Mouse (Mus musculus) hindbrain, embryonic 10.5 days (tissue): Measurements from ENCODE around the gene Irf3. TPM values are rescaled to one million over a fixed set of nuclear protein-coding genes. Genes with fewer than 3 reads are reported as not detected.
A peak's percentile ranks its signal among the peaks of the same experiment; 100 is the strongest.

Experiments used
- DNase-seq: peaks from one replicate; pipeline ENCODE4 v3.0.0-alpha.2; 2017; ENCODE audit warnings: low spot score
- H3K27ac ChIP-seq: fragments of 300-500 bp; sonication (generic); 2 replicates; pipeline ENCODE4 v1.5.1; 2016; ENCODE audit warnings: mild to moderate bottlenecking, moderate library complexity
- H3K27me3 ChIP-seq: fragments of 300-500 bp; sonication (generic); 2 replicates; pipeline ENCODE4 v1.6.1; 2016; ENCODE audit warnings: mild to moderate bottlenecking; ENCODE audit not compliant: poor library complexity, insufficient read depth, severe bottlenecking
- H3K36me3 ChIP-seq: fragments of 300-500 bp; sonication (generic); 2 replicates; pipeline ENCODE4 v1.6.1; 2016; ENCODE audit warnings: mild to moderate bottlenecking, moderate library complexity
- H3K4me1 ChIP-seq: fragments of 300-500 bp; sonication (generic); replicated peaks from 2 replicates; pipeline ENCODE4 v1.6.1; 2016; ENCODE audit warnings: mild to moderate bottlenecking
- H3K4me3 ChIP-seq: fragments of 300-500 bp; sonication (generic); 2 replicates; pipeline ENCODE4 v1.5.1; 2016; ENCODE audit warnings: mild to moderate bottlenecking, moderate library complexity
- H3K9me3 ChIP-seq: fragments of 300-500 bp; sonication (generic); 2 replicates; pipeline ENCODE4 v1.6.1; 2016; ENCODE audit warnings: mild to moderate bottlenecking, moderate library complexity
- WGBS: fragments of 180-500 bp; shearing (Covaris S2); methylation state at CpG from one replicate; pipeline ENCODE4 v1.1.7; 2016; 5-methylcytosine and 5-hydroxymethylcytosine counted together
- polyA plus RNA-seq: library from polyadenylated mRNA; unstranded; fragments of >200 nt; fragmentation: Nextera tagmentation; extraction: Ambion mirVana; gene quantifications from 2 replicates; pipeline ENCODE4 v1.2.1, GENCODE M21; 2016

Irf3 gene
- polyA plus RNA-seq, 1 experiment from 2014 or later: 78.1 TPM

DNA sequence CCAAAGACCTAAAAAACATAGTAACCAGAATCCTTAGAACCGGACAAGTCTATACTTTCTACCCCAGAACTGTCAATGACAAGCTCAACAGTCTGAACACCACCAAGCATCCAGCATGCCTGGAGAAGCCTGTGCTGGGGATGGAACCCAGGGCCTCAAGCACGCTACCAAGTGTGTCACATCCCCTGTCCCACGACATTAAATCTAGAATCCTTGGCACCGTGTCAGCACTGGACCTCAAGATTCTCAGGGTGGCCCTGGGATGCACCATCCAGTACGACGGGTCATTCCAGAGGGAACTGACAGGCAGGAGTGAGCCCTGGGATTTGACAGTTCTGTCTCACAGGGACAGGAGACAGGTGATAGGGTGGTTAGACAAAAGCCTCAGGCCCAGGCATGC is 32.5 kb downstream of the Irf3 start:
- 92% methylated on average over 6 of the region's 6 CpGs for WGBS
- H3K4me1 ChIP-seq: peaks cover 9% of the 10 kb centered on the region
- H3K27me3 ChIP-seq: no peaks in the 10 kb centered on the region
- H3K4me3 ChIP-seq: no peak overlapping the region
- peaks cover 89% of the 10 kb centered on the region for H3K36me3 ChIP-seq
- no peak for DNase-seq
- no peaks in the 10 kb centered on the region for H3K9me3 ChIP-seq
- no peak overlapping the region for H3K27ac ChIP-seq

DNA sequence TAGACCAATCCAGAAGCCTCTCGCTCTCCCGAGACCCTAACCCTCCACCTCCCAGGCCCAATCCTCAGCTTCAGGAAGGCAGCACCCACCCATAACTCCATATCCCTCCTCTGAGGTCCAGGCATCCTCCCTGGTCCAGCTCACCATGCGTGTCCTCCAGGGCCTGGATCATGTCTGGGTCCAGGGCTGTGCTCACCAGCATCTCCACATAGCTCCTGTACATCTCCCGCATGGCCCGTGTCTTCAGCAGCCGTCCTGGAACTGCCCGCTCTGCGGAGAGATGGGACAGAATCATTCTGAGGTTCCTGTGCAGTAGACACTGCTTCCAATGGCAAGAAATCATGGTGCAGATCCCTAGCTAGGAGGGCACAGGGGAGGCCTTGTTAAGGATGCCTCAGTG is 33.4 kb downstream of the Irf3 start:
- no peak overlapping the region for H3K4me3 ChIP-seq
- WGBS: 96% methylated on average over 8 of the region's 8 CpGs
- no peaks in the 10 kb centered on the region for H3K9me3 ChIP-seq
- no peak for DNase-seq
- no peaks in the 10 kb centered on the region for H3K27me3 ChIP-seq
- peaks cover 97% of the 10 kb centered on the region for H3K36me3 ChIP-seq
- H3K27ac ChIP-seq: no peak overlapping the region
- H3K4me1 ChIP-seq: peaks cover 9% of the 10 kb centered on the region

DNA sequence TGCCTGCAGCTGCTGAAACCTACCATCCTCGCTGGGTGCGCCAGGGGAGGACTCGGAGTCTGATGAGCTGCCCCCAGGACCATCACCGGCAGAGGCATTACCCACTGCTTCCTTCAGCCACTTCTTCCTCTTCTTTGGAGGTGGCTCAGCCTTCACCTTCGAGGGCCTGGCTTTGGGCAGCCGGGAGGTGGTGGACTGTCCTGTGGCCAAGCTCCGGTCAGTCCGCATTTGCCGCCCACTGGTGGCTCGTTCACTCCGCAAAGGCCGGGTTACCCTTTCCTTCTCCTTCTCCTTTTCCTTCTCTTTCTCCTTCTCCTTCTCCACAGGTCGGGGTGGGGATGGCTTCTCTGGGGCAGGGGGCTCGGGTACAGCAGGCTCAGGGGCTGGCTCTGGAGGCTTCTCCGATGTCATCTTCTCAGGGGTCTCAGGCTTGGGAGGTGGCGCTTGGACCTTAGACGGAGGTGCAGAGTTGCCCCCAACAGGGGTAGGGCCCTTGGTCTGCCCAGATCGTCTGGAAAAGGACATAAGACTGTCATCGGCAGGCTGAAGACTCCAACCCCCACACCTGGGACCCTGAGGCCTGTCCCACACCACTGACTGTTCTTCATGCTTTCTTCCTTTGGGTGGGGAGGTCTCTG is 36.4 kb downstream of the Irf3 start:
- Histone ChIP-seq H3K36me3 (peaks cover 100% of the 10 kb centered on the region), H3K27ac (no peak overlapping the region), H3K4me3 (no peak overlapping the region), H3K9me3 (no peaks in the 10 kb centered on the region), H3K4me1 (no peaks in the 10 kb centered on the region), H3K27me3 (no peaks in the 10 kb centered on the region)
- DNase-seq: no peak
- WGBS: 96% methylated on average over 19 of the region's 19 CpGs

- Histone ChIP-seq H3K27me3 (no peaks in the 10 kb centered on the region), H3K9me3 (no peaks in the 10 kb centered on the region), H3K4me1 (no peaks in the 10 kb centered on the region), H3K27ac (no peak overlapping the region), H3K4me3 (no peak overlapping the region), H3K36me3 (peaks cover 100% of the 10 kb centered on the region)
- DNase-seq: no peak
- WGBS: 90% methylated on average over 3 of the region's 3 CpGs
Measured at GRCm38 (mm10) chr7:45035631-45036030, 38.2 kb downstream of the Irf3 start.

GRCm38 (mm10) chr7:45036702-45037101 is 39.3 kb downstream of the Irf3 start:
- H3K27ac ChIP-seq: no peak overlapping the region
- no peaks in the 10 kb centered on the region for H3K4me1 ChIP-seq
- H3K36me3 ChIP-seq: peaks cover 100% of the 10 kb centered on the region
- 88% methylated on average over 11 of the region's 11 CpGs for WGBS
- H3K9me3 ChIP-seq: no peaks in the 10 kb centered on the region
- no peak for DNase-seq
- H3K27me3 ChIP-seq: no peaks in the 10 kb centered on the region
- H3K4me3 ChIP-seq: no peak overlapping the region

DNA sequence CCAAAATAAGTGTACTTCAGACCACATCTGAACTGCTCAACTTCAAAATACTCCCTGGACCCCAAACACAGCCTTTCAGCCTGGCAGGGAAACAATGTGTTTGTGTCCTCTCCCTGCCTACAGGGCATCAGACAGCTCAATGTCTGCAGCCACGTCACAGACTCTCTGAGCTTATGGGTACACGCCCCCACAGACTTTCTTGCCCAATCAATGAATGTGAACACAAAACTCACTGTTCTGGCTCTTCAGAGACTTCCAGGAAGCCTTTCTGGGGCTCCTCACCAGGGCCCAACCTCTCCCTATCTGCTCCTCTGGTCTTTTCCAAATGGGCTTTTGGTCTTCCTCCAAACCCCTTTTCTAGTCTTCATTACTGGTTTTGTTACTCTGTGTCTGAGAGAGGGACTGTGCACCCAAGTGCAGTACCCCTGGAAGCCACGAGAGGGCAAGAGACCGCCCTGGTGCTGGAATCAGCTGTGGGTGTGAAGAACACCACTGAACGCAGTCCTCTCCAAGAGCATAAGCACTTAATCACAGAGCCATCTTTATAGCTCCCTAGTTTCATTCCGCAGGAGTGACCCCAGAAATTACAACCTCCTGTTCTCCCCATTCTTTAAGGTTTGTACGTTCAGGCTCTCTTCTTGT is 40.4 kb downstream of the Irf3 start:
- no peaks in the 10 kb centered on the region for H3K27me3 ChIP-seq
- peaks cover 100% of the 10 kb centered on the region for H3K36me3 ChIP-seq
- H3K9me3 ChIP-seq: no peaks in the 10 kb centered on the region
- H3K27ac ChIP-seq: no peak overlapping the region
- DNase-seq: peak; percentile 59
- no peaks in the 10 kb centered on the region for H3K4me1 ChIP-seq
- H3K4me3 ChIP-seq: no peak overlapping the region
- 72% methylated on average over 7 of the region's 7 CpGs for WGBS

- Histone ChIP-seq H3K27ac (no peak overlapping the region), H3K9me3 (no peaks in the 10 kb centered on the region), H3K4me1 (no peaks in the 10 kb centered on the region), H3K36me3 (peaks cover 100% of the 10 kb centered on the region), H3K4me3 (no peak overlapping the region), H3K27me3 (no peaks in the 10 kb centered on the region)
- no peak for DNase-seq
- WGBS: 95% methylated on average over 9 of the region's 9 CpGs
Measured at GRCm38 (mm10) chr7:45038411-45038810, 41.0 kb downstream of the Irf3 start.

GRCm38 (mm10) chr7:45040851-45041250 is 43.4 kb downstream of the Irf3 start:
- H3K27me3 ChIP-seq: no peaks in the 10 kb centered on the region
- WGBS: 92% methylated on average over 9 of the region's 9 CpGs
- peaks cover 100% of the 10 kb centered on the region for H3K36me3 ChIP-seq
- no peak overlapping the region for H3K27ac ChIP-seq
- no peaks in the 10 kb centered on the region for H3K9me3 ChIP-seq
- no peaks in the 10 kb centered on the region for H3K4me1 ChIP-seq
- no peak for DNase-seq
- H3K4me3 ChIP-seq: no peak overlapping the region

DNA sequence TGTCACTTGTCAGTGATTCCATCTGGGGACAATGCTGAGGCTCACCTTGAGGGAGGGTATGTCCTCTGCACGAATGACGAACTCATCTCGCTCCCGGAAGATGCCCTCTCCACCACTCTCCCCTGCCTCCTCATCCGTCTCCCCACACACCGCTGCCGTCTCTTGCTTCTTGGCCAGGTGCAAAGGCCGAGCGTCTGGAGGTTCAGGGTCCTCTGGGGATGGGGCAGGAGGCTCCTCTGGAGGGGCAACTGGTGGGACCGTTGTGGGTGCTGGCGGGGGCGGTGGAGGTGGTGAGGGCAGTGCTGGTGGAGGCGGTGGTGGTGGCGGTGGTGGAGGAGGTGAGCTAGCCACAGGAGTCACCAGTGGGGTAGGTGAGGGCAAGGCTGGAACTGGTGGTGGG is 45.9 kb downstream of the Irf3 start:
- Histone ChIP-seq H3K4me1 (0 out of 2 replicates have a peak, but pooled peaks cover 4% of the 10 kb centered on the region), H3K36me3 (peaks cover 100% of the 10 kb centered on the region), H3K27me3 (no peaks in the 10 kb centered on the region), H3K9me3 (no peaks in the 10 kb centered on the region), H3K27ac (no peak overlapping the region), H3K4me3 (no peak overlapping the region)
- WGBS: 96% methylated on average over 14 of the region's 14 CpGs
- DNase-seq: no peak

DNA sequence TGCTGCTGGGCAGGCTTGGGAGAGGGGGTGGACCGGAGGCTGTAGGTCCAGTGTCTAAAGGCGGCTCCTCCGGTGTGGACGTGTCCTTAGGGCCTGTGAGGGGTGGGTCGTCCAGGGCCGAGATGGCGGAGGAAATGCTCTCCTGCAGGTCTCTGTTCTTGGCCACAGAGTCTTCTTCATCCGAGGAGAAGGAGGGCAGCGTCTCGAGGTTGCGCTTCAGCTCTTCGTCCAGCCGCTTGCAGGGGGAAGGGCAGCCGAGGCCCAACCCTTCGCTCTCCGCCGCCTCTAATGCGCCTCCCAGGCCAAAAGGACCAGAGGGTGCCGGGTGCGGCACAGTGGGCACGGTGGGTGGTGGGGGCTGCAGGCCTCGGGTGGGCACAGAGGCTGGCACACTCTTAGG is 48.3 kb downstream of the Irf3 start:
- H3K4me1 ChIP-seq: peaks cover 21% of the 10 kb centered on the region
- DNase-seq: no peak
- H3K36me3 ChIP-seq: peaks cover 100% of the 10 kb centered on the region
- H3K9me3 ChIP-seq: no peaks in the 10 kb centered on the region
- H3K27me3 ChIP-seq: no peaks in the 10 kb centered on the region
- 94% methylated on average over 22 of the region's 22 CpGs for WGBS
- no peak overlapping the region for H3K4me3 ChIP-seq
- H3K27ac ChIP-seq: peak overlapping the region; percentile 53; the same call in 1 of the 2 replicates

- Histone ChIP-seq H3K27ac (no peak overlapping the region), H3K36me3 (peaks cover 94% of the 10 kb centered on the region), H3K27me3 (no peaks in the 10 kb centered on the region), H3K4me1 (peaks cover 32% of the 10 kb centered on the region), H3K4me3 (0 out of 2 replicates have a peak overlapping the region, but pooled peaks have one; percentile 9), H3K9me3 (no peaks in the 10 kb centered on the region)
- 96% methylated on average over 26 of the region's 26 CpGs for WGBS
- no peak for DNase-seq
Measured at GRCm38 (mm10) chr7:45046853-45047350, 49.5 kb downstream of the Irf3 start.

DNA sequence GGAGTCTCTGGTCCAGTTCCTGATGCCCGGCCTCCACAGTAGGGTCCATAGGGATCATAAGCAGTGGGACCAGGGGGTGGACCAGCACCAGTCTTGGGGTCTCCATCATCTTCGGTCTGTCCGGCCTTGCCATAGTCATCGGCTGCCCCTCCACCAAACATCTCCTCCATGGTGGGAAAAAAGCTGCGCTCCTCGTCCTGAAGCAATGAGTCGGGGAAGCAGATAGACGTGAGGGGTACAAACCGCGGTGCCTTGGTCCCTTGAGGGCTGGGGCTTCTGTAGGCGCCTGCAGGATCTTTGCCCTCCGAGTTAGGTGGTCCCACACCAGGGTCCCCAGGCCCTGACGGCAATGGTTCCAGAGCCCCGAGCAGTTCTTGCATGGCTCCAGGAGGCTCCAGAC is 50.0 kb downstream of the Irf3 start:
- H3K4me3 ChIP-seq: no peak overlapping the region

DNA sequence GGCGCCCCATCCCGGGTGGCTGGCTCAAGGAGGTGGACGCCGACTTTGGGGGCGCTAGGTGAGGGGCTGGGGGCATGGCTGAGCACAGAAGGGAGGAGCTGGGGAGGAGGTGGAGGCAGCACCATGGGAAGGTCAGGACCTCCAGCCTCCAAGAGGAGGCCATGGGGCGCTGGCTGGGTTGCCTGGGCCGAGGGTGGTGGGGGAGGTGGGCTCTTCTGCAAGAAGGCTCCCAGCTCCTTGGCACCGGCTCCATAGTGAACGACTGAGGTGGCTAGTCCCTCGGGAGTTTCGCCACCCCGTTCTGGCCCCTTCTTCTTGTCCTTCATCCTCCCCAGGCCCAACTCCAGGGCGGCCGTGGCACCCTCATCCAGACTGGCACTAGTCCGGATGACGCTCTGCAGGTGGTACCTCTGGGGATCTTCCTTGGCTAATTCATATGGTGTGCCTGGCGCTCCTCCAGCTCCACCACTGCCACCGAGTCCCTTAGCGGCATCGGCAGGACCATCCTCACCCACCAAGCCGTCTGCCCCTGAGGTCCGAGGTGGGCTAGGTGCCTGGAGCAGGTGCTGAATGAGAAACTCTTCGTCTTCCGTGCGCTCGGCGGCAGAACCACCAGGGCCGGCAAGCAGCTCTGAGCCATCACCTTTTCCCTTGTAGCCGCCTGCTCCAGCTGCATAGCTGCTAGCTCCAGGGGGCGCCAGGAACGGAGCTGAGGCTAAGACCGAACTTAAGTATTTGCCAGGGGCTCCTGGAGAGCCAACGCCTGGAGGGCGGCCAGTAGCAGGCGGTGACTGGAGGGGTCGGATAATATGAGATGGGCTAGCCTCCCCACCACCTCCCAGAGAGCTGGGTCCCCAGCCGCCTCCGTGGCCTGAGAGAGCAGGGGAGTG is 50.8 kb downstream of the Irf3 start:
- Histone ChIP-seq H3K4me1 (peaks cover 36% of the 10 kb centered on the region), H3K27ac (no peak overlapping the region), H3K27me3 (no peaks in the 10 kb centered on the region), H3K36me3 (peaks cover 80% of the 10 kb centered on the region), H3K9me3 (no peaks in the 10 kb centered on the region), H3K4me3 (no peak overlapping the region)
- 95% methylated on average over 38 of the region's 38 CpGs for WGBS
- DNase-seq: no peak

More for the DNA sequence above, 50.0 kb downstream of the Irf3 start:
- H3K4me1 ChIP-seq: peaks cover 36% of the 10 kb centered on the region
- peaks cover 88% of the 10 kb centered on the region for H3K36me3 ChIP-seq
- H3K27me3 ChIP-seq: no peaks in the 10 kb centered on the region
- no peak overlapping the region for H3K27ac ChIP-seq
- H3K9me3 ChIP-seq: no peaks in the 10 kb centered on the region
- no peak for DNase-seq
- 96% methylated on average over 14 of the region's 14 CpGs for WGBS
